Mouse (Mus musculus) cerebellum, postnatal 36 days (tissue): Measurements from ENCODE around the gene Rab7b.

ENCODE experiments used
- DNase-seq, 2 experiments: peaks; one replicate each; pipeline ENCODE4 v3.0.0; 2021 to 2022; ENCODE audit warnings: mixed read lengths in 2 of 2

The Rab7b gene

DNA sequence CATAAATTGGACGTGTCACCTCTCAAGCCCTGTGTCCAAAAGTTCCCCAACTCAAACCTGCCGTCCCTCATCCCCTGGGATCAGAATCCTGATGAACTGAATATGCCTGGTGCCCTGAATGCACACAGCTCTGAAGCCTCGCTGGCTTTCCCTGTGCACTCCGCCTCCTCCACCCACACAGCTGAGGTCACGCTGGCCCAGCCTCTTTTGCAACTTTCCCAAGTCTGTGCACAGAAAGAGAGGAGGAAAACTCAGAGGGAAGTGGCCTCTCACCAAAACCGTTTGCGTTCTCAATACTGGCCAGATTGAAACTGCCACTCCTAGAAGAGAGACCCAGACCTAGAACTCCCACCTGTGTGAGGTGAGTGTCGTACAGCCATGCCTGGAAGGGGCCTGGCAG lies at the start of gene Rab7b:
Gene Rab7b, plus strand, starts transcription at position 221 of the 400 bp plus-strand sequence.
- no peak for DNase-seq

DNA sequence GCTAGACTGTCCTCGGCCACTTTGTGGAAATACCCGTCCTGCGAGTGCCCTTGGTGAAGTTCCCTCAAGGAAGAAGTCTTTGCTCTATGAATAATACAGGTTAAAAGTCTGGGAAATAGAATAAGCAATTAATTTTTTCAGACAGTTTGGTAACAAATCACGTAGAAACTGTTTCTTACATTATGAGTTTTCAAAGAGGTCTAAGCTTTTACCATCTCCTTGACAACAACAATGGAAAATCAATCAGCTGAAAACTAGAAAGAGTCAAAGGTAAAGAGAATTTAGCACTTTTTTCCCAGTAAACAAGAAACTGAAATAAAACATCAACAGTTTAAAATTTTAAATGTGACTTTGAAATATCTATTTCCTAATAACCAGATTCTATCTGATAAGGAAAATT lies 48.4 kb upstream of the Rab7b start:
- no peak for DNase-seq

DNA sequence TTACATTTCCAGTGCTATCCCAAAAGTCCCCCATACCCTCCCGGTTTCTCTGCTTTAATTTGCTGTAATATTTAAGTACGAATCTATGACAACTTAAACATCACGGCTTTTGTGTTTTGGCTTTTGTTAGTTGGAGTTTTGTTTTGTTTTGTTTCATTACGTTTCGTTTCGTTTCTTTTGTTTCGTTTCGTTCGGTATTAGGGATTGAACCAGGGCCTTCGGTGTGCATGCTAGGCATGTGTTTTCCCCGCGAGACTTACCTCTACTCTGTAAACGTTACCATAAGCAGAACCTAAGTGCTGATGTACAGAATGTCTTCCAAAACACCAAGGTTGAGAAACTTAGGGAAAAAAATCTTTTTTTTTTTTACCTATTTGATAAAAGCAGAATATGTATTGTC lies 46.9 kb upstream of the Rab7b start:
- DNase-seq: no peak

DNA sequence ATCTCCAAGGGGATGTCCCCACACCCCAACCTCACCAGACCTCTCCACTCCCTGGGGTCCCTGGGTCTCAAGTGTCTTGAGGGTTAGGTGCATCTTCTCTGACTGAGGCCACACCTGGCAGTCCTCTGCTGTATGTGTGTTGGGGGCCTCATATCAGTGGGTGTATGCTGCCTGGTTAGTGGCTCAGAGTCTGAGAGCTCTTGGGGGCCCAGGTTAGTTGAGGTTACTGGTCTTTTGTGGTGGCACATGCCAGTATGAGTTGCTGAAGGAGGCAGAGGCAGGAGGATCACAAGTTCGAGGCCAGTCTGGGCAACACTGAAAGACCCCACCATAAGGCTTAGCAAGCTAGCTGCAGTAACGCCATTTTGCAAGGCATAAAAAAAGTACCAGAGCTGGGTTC lies 46.2 kb upstream of the Rab7b start:
- DNase-seq: no peak

DNA sequence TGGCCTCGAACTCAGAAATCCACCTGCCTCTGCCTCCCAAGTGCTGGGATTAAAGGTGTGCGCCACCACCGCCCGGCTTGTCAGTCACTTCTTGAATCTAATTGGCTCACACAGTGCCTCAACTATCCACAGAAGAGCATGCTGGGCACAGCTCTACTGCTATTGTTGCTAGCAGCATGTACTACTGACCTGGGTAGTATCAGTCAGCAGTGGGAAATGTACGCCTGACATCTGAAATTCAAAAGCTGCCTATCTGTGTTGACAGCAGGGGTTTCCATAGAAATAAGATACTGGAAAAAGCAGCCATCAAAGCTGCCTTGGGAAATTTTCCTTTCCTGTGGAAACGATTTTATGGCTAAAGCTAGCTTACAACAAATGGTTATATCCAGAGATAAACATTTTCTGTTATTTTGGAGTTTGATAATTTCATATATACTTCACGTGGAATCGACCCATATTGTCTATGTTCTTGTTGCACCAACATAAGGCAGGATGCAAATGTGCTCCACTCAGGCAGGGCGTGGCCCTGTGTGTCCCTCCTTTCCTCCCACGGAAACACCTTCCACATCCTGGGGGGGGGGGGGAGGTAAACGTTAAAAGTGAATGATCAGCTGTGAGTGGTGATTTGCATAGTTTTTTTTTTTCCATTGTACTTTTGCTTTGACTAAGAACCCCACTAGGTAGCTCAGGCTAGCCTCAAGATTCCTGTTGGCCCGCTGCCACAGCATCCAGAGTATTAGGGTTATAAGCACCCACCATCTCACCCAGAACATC lies 35.6 kb upstream of the Rab7b start:
- DNase-seq: no peak

DNA sequence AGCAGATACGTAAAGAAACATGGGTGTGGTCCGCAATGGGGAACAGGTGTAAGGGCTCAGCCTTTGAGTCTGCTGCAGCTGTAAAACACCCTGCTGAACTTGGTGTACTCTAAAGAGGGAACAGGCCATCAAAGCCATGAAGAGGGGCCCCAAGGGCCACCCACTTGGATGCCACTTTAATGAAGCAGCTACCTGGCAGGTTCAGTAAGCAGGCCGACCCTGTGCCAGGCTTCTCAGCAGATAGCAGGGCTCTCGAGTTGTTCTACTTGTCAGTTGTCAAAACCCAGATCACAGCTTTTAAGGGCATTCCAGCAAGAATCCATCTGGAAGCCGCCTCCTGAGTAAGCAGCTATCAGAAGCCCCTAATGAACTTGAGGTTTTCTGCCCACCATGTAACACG lies 32.9 kb upstream of the Rab7b start:
- DNase-seq: no peak

DNA sequence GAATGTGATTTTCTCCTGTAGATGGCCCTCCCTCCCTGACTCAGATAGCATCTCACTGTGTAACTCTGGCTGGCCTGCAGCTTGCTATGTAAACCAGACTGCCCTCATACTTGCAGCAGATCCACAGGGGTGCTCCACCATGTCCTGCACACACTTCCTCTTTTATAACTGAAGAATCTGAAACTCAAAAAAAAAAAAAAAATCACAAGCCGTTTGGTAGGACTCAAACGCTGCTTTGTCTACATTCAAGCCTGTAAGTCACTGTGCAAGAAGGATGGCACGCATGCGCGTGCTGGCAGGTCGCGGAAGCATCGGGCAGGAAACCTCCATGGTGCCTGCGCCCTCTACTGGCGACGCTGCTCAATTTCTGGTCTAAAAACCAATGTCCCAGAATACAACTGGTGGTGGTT lies 30.5 kb upstream of the Rab7b start:
- DNase-seq: peak; percentile 90 to 91

DNA sequence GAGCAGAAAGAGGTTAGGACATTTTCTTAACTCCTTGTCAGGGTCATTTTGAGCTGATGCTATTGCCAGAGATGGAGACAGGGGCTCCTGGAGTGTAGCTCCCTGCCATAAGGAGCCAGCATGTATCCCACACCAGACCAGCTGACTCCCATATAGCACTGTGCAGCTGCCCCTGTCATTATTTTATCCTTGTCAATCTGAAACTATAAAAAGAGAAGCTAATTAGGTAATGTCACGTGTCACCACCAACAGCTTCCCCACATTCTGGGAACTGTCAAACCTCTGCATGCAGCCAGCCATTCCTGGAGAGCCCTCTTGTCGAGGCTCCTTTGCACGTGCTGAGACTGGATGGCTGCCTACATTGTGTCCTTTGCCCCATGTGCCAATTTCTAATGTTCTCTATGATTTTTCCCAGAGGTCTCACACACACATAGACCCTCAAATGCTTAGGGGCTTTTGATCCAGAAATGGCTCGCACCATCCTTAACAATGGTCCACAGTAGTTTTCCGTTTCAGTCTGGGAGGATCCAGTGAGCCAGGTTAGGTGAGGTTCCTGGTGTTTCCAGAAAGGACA lies 28.9 kb upstream of the Rab7b start:
- no peak for DNase-seq

DNA sequence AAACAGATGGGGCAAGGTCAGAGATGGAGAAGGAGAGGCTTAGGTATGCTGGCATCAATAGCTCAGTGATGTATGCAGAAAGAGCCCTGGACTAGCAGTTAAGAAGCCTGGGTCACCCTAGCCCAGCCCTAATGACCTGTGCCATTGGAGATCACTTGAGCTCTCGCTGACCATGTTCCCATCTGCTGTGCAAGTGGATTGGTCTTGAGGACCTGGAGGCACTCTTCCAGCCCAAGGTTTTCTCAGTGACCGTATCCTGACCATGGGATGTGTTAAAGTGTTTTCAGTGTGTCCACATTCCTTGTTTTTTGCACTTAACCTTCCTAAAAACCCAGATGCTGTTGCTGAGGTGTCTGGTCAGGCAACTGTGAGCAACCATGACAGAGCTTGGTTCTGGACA lies 28.2 kb upstream of the Rab7b start:
- no peak for DNase-seq

DNA sequence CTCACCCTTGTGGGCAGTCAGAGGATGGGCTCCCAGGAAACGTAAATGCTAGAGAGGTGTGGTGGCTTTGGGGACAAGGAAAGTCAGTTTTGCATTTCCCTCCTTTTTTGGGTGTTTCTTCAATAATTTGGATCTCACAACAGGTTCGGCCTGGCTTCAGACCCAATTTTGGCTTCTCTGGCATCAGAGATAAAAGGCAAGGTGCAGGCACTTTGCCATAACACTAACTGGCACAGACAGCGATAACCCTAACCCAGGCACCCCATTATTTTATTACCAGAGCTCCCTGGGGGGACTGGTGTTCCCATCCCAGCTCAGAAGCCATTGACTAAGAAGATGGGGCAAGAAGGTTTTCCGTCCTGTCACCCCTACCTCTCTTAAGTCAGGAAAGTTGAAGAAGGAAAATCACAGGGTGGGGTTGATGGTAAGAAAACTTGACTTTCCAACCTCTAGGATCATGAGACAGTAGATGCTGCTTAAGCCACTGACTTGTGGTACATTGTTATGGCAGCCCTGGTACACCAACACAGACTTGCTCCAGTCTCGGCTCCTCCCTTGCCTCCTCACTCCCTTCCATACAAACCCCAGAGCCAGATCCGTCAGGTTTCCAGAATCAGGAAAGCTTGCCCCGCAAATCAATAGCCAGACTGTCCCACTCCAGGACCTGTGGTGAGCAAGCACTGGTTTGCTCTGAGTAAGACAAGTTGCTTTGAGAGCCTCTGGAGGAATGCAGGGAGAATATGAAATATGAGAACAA lies 27.6 kb upstream of the Rab7b start:
- DNase-seq: no peak

DNA sequence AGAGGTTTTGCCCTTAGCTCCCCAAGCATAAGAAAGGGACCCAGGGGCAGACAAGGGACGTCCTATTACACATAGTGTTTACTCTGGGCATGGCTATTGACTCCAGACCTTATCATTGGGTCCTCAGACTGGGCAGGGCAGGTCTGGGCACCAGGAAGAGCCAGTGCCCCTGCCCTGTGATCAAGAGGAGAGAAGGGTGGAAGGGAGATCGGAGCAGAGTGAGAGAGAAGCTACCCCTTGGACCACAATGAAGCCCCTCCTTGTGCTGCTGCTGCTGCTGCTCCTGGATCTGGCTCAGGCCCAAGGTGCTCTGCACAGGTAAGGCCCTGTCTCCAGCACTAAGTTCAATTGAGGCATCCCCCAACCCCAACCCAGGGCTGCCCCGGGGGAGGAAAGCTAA lies 26.7 kb upstream of the Rab7b start:
- no peak for DNase-seq

DNA sequence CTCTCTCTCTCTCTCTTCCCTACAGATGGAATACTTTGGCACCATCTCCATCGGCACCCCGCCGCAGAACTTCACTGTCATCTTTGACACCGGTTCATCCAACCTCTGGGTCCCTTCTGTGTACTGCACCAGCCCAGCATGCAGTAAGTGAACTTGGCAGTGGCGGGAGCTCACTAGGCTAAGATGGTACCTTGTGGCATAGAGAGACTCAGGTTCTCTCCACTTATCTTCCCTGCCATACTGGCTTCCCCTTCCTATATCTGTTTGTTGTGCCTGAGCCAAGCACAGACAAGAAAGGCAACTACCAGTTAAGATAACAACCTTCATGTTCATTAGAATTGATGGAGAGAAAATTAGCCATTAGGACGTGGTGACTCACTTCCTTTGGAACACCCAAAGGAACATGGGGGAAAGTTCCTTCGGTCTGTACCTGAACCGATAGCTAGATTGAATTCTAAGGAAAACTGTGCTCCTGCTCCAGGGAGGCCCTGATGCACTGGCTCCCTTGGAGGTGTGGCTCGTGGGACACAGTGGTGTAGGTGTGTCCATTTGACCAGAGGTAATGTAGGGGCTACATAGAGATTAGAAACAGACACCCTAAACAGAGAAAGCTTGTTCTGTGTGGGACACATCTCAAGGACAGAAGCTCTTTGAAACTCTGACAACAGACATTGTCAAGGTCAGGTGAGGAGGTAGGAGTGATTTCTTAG lies 25.1 kb upstream of the Rab7b start:
- no peak for DNase-seq

DNA sequence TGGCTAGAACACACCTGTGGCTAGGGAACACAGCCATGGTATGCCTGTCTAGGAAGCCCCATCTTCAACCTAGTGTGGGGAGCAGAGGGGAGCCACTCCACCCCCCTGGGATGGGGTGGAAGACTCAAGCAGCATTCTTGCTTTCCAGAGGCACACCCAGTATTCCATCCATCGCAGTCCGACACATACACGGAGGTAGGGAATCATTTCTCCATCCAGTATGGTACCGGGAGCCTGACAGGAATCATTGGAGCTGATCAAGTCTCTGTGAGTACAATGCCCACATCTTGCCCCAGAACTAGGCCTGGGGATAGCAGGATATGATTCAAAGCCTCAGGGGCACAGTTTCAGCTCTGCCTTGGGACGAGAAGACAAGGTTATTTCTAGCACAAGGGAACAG lies 24.4 kb upstream of the Rab7b start:
- DNase-seq: no peak

DNA sequence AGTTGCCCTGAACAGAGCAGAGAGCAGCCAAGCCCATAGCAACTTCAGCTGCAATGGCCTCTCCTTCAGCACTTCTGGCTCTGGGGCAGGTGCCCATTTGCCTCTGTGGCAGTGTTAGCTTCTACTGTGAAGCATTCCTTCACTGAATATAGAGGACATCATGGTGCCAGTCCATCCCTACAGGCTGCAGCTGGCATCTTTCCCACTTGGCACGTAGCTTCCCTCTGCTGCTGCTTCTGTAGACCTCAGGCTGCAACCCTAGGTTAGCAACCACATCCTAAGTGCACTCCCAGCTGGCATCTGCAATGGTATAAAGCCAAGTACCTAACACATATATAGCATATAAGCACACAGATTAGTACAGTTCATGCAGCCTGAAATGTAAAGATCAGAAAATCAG lies 22.6 kb upstream of the Rab7b start:
- DNase-seq: no peak

DNA sequence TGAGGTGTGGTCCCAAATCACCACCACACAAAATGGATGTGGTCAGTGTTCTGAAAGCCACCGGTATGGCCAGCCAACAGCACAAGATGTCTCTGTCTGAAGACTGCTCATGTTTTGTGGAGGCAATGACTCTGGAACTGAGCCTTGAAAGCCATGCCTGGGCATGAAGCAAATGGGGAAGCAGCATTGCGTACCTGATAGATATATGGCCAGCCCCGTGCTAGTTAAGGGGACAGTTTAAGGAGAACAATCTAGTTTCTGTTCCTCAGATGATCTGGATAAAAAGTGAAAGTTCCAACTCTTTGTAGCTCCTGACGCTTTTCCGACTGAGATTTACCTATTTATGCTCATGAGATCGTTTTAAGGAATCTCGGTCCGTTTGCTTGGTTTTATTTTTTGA lies 17.4 kb upstream of the Rab7b start:
- DNase-seq: no peak

DNA sequence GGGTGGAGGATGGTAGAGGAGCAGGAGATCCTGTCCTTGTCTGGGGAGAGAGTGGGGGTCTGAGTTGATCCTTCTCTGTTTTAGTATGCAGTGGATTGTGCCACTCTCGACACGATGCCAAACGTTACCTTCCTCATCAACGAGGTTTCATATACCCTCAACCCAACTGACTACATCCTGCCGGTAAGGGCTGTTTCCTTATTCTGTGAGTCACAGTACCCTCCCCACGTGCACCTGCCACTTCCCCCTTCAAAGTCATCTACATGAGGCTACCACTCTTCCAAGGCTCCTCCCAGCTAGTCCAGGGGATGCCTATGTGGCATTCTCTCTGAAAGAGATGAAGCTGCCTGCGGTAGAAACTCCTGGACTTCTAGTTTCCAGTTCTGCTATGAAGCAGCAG lies 16.1 kb upstream of the Rab7b start:
- no peak for DNase-seq

DNA sequence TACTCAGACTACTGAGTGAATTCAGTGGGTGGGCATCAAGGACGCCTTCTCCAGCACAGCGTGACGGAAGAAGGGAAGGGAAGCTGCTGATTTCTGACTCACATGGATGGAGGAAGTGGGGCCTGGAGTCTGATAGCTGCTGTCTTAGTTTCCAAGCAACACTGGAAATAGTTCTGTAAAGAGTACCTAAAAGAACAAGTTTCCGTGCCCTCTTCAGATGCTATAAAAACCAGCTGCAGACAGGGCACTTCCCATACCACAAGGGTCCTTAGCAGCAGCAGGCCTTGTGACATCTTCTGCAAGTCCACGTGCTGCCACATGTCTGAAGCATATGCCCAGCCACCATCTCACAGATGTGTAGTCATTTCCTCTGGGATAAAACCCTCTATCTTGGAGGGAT lies 8.9 kb upstream of the Rab7b start:
- DNase-seq: no peak

DNA sequence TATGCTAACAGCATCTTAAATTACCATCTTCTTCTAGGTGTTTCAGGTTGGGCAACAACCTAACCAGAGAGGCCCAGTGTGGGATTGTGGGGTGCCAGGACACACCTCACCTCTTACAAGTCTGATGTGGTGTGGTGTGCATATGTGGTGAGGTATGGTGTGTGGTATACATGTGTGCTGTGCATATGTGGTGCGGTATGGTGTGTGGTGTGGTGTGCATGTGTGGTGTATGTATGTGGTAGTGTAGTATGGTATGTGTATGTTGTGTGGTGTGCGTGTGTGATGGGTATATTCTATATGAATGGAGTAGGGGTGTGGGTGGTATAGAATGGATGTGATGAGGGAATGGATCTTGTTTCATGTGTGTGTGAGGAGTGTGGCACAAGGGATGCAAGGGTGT lies 756 bp upstream of the Rab7b start:
- no peak for DNase-seq

DNA sequence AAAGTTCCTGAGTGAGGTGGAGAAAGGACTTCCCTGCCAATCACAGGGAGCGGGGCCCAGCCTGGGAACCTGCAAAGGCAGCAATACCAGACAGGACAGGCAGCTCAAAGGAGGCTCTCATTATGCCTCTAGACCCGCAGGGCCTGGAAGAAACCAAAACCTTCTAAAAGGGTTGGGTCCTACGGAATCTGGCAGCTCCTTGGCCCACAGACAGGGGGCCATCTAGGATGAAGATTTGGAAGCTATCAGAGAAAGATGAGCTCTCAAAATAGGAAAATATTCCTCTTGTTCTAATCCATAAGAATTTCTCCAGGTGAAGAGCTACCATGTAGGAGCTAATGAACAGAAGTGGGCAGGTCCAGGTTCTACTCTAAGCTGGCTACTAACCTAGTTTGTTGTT lies 521 bp downstream of the Rab7b start:
- DNase-seq: no peak

DNA sequence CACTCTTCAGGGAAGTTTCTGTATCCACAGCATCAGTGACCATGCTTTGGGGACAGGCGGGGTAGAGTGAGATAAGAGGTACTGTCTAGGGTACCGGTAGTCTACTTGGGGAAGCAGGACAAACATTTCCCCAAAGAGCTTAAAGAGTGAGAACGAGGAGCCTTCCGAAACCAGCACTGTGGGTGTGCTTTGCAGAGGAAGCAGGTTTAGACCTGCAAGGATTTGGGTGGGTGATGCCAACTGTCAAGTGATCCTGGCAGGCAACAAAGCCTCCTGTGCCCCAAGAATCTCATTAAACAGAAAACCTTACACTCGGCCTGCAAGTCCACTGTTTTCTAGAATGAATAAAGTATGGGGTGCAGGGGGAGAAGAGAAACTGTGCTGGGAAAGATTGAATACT lies 1.4 kb downstream of the Rab7b start:
- DNase-seq: no peak

DNA sequence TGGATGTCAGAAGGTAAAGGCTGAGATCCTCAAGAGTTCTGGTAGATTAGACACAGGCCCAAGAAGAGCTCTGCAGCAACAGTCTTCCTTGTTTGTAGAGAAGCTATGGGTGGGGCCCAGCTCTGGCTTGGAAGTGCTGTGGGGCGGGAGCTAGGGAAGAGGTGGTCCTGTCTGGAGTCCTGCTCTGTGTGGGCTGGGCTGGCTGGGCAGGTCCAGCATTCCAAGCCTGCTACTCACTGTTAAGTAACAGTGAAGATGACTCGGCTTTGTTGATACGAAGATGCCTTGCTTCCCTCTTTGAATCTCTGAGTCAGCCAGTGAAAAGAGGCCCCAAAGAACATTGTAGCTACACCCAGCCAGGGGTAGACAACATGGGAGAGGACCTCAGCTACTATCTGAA lies 1.9 kb downstream of the Rab7b start:
- no peak for DNase-seq

DNA sequence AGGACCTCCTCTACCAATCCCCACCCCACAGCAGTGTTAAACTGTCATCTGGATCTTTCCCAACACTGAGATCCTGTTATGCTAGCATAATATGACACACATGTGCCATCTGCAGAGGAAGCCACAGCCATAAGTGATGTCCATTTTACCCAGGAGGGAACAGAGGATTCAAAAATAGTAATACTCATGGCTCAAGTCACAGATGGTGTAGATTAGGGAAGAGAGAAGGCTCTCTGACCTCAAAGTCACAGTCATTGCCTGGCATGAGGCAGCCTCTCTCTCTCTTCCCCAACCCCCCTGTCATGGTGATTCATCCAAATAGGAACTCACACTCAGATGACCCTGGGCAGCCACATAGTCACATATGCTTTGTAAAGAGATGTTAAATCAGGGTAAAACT lies 2.9 kb downstream of the Rab7b start:
- no peak for DNase-seq

DNA sequence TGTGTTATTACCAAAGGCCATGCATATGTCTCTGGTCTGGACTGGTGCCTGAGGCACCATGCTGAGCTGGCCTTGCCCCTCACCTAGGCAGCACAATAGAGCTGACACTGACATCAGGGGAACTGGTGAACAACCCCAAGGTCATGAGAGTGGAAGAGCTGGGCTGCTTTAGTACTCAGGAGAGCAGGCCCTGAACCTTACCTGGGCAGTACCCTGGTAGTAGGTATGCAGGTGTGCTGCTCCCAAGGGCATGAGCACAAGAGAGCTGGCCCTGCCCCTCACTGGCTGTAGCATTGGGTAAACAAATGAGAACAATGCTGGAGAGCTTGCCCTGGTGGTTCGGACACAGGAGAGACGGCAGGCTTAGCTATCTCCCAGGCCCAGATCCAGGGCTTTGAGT lies 6.8 kb downstream of the Rab7b start:
- DNase-seq: no peak

DNA sequence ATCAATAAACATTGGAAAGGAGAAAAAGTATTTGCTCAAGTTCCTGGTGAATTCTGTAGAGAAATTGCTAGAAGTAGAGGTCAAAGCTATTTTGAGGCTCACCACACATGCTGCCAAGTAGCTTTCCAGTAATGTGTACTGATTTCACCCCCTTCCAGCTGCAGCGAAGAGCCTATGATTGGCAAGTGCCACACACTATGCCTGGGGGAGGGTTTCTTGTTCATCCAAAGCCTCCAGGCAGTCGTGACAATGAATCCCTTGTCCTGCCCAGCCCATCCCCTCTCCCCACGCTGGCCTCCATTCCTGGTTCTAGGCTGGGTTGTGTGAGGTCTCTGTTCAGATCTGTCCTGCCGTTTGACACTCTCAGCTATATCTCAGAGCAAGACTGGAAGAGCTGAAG lies 7.8 kb downstream of the Rab7b start:
- no peak for DNase-seq
